Mouse (Mus musculus) ES-Bruce4 (cell line): ENCODE data around the gene Gm13279.
"Not testable (repeated sequence)": the region's sequence is repeated elsewhere in the genome, so short reads cannot be mapped to it uniquely, and the experiment has no call there.

Experiments
- CTCF ChIP-seq: IDR thresholded peaks from one replicate; pipeline ENCODE4 v1.8.1; 2011; ENCODE audit warnings: low read depth, low read length
- EP300 ChIP-seq: IDR thresholded peaks from 2 replicates; pipeline ENCODE4 v1.6.1; 2011; ENCODE audit warnings: low read depth, low read length; ENCODE audit not compliant: insufficient read depth
- POLR2A ChIP-seq: IDR thresholded peaks from one replicate; pipeline ENCODE4 v1.8.1; 2011; ENCODE audit warnings: low read length; ENCODE audit not compliant: insufficient read depth

- TF ChIP-seq CTCF, EP300, POLR2A: not testable (repeated sequence)
Observed at GRCm38 (mm10) chr4:88791250-88791649, 5.9 kb upstream of the Gm13279 start, which contains the start of gene Gm13278.
